Mouse (Mus musculus) limb, embryonic 11.5 days (tissue): ENCODE results near the gene Mybpc1. TPM values are rescaled to one million over a fixed set of nuclear protein-coding genes. Genes with fewer than 3 reads are reported as not detected.
"Not testable (repeated sequence)": the region's sequence is repeated elsewhere in the genome, so short reads cannot be mapped to it uniquely, and the experiment has no call there.

Experiments used
- ATAC-seq: fragments of 200-750 bp; cut with Nextera tagmentation; 2 replicates; pipeline ENCODE4 v1.8.0; 2017; ENCODE audit warnings: low read depth; ENCODE audit not compliant: insufficient number of reproducible peaks, low FRiP score, low TSS enrichment
- DNase-seq: peaks from one replicate; pipeline ENCODE4 v3.0.0-alpha.2; 2015; ENCODE audit warnings: low spot score
- H3K27ac ChIP-seq: fragments of 300-500 bp; sonication (generic); replicated peaks from 2 replicates; pipeline ENCODE4 v1.5.1; 2014; ENCODE audit warnings: low read depth, mild to moderate bottlenecking, low read length
- H3K27me3 ChIP-seq: fragments of 300-500 bp; sonication (generic); 2 replicates; pipeline ENCODE4 v1.6.1; 2014; ENCODE audit warnings: mild to moderate bottlenecking, low read length, mixed read lengths; ENCODE audit not compliant: control insufficient read depth, insufficient read depth
- H3K36me3 ChIP-seq: fragments of 300-500 bp; sonication (generic); 2 replicates; pipeline ENCODE4 v1.6.1; 2014; ENCODE audit warnings: mild to moderate bottlenecking, low read length, moderate library complexity, mixed read lengths; ENCODE audit not compliant: control insufficient read depth, insufficient read depth
- H3K4me1 ChIP-seq: fragments of 300-500 bp; sonication (generic); 2 replicates; pipeline ENCODE4 v1.6.1; 2014; ENCODE audit warnings: low read length, mixed read lengths; ENCODE audit not compliant: control insufficient read depth, insufficient read depth
- H3K4me2 ChIP-seq: fragments of 300-500 bp; sonication (generic); 2 replicates; pipeline ENCODE4 v1.6.1; 2014; ENCODE audit warnings: low read depth, mild to moderate bottlenecking, moderate library complexity; ENCODE audit not compliant: severe bottlenecking
- H3K4me3 ChIP-seq: fragments of 300-500 bp; sonication (generic); 2 replicates; pipeline ENCODE4 v1.5.1; 2014; ENCODE audit warnings: low read depth, low read length
- H3K9ac ChIP-seq: fragments of 300-500 bp; sonication (generic); 2 replicates; pipeline ENCODE4 v1.6.1; 2014; ENCODE audit warnings: mild to moderate bottlenecking, low read length
- H3K9me3 ChIP-seq: fragments of 300-500 bp; sonication (generic); 2 replicates; pipeline ENCODE4 v1.6.1; 2016; ENCODE audit warnings: low read length; ENCODE audit not compliant: control insufficient read depth
- WGBS: fragments of 180-500 bp; shearing (Covaris S2); extraction: QIAGEN DNeasy Blood & Tissue Kit; methylation state at CpG from one replicate; pipeline ENCODE4 v1.1.7; 2014; 5-methylcytosine and 5-hydroxymethylcytosine counted together
- polyA plus RNA-seq: library from polyadenylated mRNA; unstranded; fragments of >200 nt; fragmentation: Nextera tagmentation; extraction: Ambion mirVana; gene quantifications from 2 replicates; pipeline ENCODE4 v1.2.1, GENCODE M21; 2014

Mybpc1 gene
- polyA plus RNA-seq, 1 experiment from 2014 or later: 8.4 TPM

GRCm38 (mm10) chr10:88496864-88497564 is 107.9 kb downstream of the Mybpc1 start:
- peak overlapping the region; percentile 10; the same call in 1 of the 2 replicates for H3K4me2 ChIP-seq
- no peaks in the 10 kb centered on the region for H3K9me3 ChIP-seq
- DNase-seq (peak; percentile 51), ATAC-seq (peak; percentile 82)
- WGBS: 29% methylated on average over 11 of the region's 11 CpGs
- H3K4me3 ChIP-seq: no peak overlapping the region
- no peak overlapping the region for H3K9ac ChIP-seq
- H3K27me3 ChIP-seq: no peaks in the 10 kb centered on the region
- H3K27ac ChIP-seq: 0 out of 2 replicates have a peak overlapping the region, but pooled peaks have one; percentile 10
- no peaks in the 10 kb centered on the region for H3K36me3 ChIP-seq
- H3K4me1 ChIP-seq: peaks cover 11% of the 10 kb centered on the region

DNA sequence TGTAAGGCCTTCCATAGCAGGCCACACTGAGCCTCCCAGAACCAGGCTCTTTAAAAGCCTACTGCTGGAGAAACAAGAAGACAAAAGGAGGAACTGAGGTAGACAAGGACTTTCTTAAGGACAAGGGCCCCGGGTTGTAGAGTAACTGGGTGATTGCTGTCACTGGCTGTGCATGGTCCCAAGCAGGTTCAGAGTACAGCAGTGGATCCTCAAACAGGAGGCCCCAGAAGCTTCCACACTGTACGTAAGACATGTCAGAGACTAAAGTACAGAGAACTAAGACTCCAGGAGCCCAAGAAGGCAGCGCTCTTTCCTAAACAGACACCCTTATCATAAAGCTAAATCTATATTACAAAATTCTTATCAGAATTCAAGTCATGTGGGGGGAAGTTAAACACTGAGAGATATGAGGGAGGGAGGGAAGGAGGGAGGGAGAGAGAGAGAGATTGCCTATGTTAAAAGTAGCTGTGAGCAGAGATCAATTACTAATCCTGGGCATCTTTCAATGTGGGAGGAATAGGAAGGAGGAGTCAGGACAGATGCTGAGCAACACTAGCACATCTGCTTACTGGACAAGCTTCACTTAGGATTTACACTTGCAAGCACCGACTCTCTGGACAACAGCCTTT is 109.9 kb downstream of the Mybpc1 start:
- H3K9me3 ChIP-seq: no peaks in the 10 kb centered on the region

GRCm38 (mm10) chr10:88492658-88493057 is 112.3 kb downstream of the Mybpc1 start:
- Histone ChIP-seq H3K36me3 (no peaks in the 10 kb centered on the region), H3K4me2 (no peak overlapping the region), H3K9ac (no peak overlapping the region), H3K4me3 (no peak overlapping the region), H3K4me1 (peaks cover 9% of the 10 kb centered on the region), H3K27me3 (no peaks in the 10 kb centered on the region), H3K27ac (no peak overlapping the region), H3K9me3 (no peaks in the 10 kb centered on the region)
- 91% methylated on average over 8 of the region's 8 CpGs for WGBS
- DNase-seq (no peak), ATAC-seq (no peak)

More for the DNA sequence above, 109.9 kb downstream of the Mybpc1 start:
- no peak overlapping the region for H3K4me2 ChIP-seq
- no peak for DNase-seq
- no peaks in the 10 kb centered on the region for H3K36me3 ChIP-seq
- no peaks in the 10 kb centered on the region for H3K27me3 ChIP-seq
- peaks cover 9% of the 10 kb centered on the region for H3K4me1 ChIP-seq
- H3K9ac ChIP-seq: no peak overlapping the region
- WGBS: 89% methylated on average over 4 of the region's 4 CpGs
- no peak for ATAC-seq
- H3K4me3 ChIP-seq: no peak overlapping the region
- no peak overlapping the region for H3K27ac ChIP-seq

DNA sequence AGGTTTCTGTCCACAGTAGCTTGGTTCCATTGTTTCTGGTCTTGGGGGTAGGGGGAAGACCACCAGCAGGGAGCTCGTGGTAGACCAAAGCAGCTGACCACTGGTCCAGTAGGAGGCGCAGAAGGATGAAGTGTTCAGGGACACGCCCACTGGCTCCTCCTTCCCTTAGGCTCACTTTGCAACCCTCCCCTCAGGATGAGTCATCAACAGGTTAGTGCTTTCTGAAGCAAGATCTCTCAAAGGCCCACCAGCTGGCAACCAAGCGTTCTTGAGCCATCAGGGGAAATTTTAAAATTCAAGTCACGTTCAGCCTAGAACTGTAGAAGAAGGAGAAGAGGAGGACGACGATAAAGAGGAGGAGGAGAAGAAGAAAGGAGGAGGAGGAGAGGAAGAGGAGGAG is 113.3 kb downstream of the Mybpc1 start:
- Histone ChIP-seq H3K27ac (no peak overlapping the region), H3K4me1 (peaks cover 2% of the 10 kb centered on the region), H3K9me3 (no peaks in the 10 kb centered on the region), H3K36me3 (no peaks in the 10 kb centered on the region), H3K4me3 (no peak overlapping the region), H3K4me2 (no peak overlapping the region), H3K27me3 (no peaks in the 10 kb centered on the region), H3K9ac (no peak overlapping the region)
- DNase-seq (no peak), ATAC-seq (no peak)
- WGBS: 64% methylated on average over 7 of the region's 7 CpGs

GRCm38 (mm10) chr10:88488629-88489028 is 116.3 kb downstream of the Mybpc1 start:
- no peak overlapping the region for H3K27ac ChIP-seq
- H3K9ac ChIP-seq: no peak overlapping the region
- no peaks in the 10 kb centered on the region for H3K9me3 ChIP-seq
- 90% methylated on average over 5 of the region's 5 CpGs for WGBS
- no peak overlapping the region for H3K4me2 ChIP-seq
- H3K27me3 ChIP-seq: no peaks in the 10 kb centered on the region
- H3K4me3 ChIP-seq: no peak overlapping the region
- no peaks in the 10 kb centered on the region for H3K4me1 ChIP-seq
- no peak for DNase-seq
- ATAC-seq: no peak
- H3K36me3 ChIP-seq: no peaks in the 10 kb centered on the region

- not testable (repeated sequence) for H3K4me3 ChIP-seq, H3K9ac ChIP-seq, H3K4me2 ChIP-seq, H3K27ac ChIP-seq, H3K27me3 ChIP-seq, H3K4me1 ChIP-seq, H3K36me3 ChIP-seq, H3K9me3 ChIP-seq, ATAC-seq, DNase-seq
- 87% methylated on average over 10 of the region's 10 CpGs for WGBS
Observed at GRCm38 (mm10) chr10:88482866-88483265, 122.1 kb downstream of the Mybpc1 start.

Other genes starting within 250 kb of the Mybpc1 start
- 0.41 and 0.48 TPM in 2 replicates for gene Dram1, start 226.1 kb downstream of the Mybpc1 start, polyA plus RNA-seq
- 7.4 and 7.5 TPM in 2 replicates for gene Gnptab, start 226.0 kb downstream of the Mybpc1 start, polyA plus RNA-seq
- gene Sycp3, start 145.6 kb downstream of the Mybpc1 start, polyA plus RNA-seq: not detected in 2 replicates
- gene Chpt1, start 101.1 kb downstream of the Mybpc1 start, polyA plus RNA-seq: 26.2 and 26.5 TPM in 2 replicates
- gene Spic, start 79.9 kb upstream of the Mybpc1 start, polyA plus RNA-seq: not detected in 2 replicates
- 177 and 184 TPM in 2 replicates for gene Arl1, start 125.7 kb upstream of the Mybpc1 start, polyA plus RNA-seq
- 28.2 and 29.7 TPM in 2 replicates for gene Utp20, start 221.7 kb upstream of the Mybpc1 start, polyA plus RNA-seq